Comparison of ENCODE assay signal across 14 mouse cellular contexts in genomic region chr6:51743105-51743660, GRCm38 (mm10).
DNase-seq lines count a peak whose midpoint lies in the region; ATAC-seq and TF ChIP-seq lines count a peak whose summit lies in the region.
"Had no signal": no experiment of that assay in that cellular context is flagged by ENCODE, and none has a peak within 500 bp of the region (broad histone marks: within the 10 kb centered on the region; RNA-seq: fewer than 3 reads in every experiment).

No protein-coding gene starts in this region.

- H3K36me3 ChIP-seq in forebrain, embryonic 15.5 days = no peaks in the 10 kb centered on the region
- no peaks in the 10 kb centered on the region for H3K36me3 ChIP-seq in forebrain, embryonic 13.5 days (ENCODE audit: poor library complexity, severe bottlenecking)
- H3K36me3 ChIP-seq in kidney, postnatal 0 days (ENCODE audit: insufficient read depth, low read length) = no peaks in the 10 kb centered on the region
- H3K36me3 ChIP-seq in liver, postnatal 0 days (replicated peaks; ENCODE audit: insufficient read depth, low read length) = no peaks in the 10 kb centered on the region
- H3K36me3 ChIP-seq: stomach, embryonic 15.5 days had no signal

- no peak for TF ChIP-seq POLR2A in bone marrow, adult 2 months (IDR thresholded peaks at IDR 0.05; ENCODE audit: borderline replicate concordance, control insufficient read depth, low read depth, low read length)

- no peak overlapping the region for H3K4me2 ChIP-seq in forebrain, embryonic 15.5 days (replicated peaks)
- no peak overlapping the region for H3K4me2 ChIP-seq in forebrain, embryonic 13.5 days
- H3K4me2 ChIP-seq in kidney, postnatal 0 days (ENCODE audit: low read length) = peak overlapping the region; percentile 23
- peak overlapping the region; percentile 38 for H3K4me2 ChIP-seq in liver, postnatal 0 days (ENCODE audit: low read depth, low read length)
- H3K4me2 ChIP-seq: stomach, embryonic 15.5 days had no signal

- H3K9me3 ChIP-seq in forebrain, embryonic 15.5 days = no peaks in the 10 kb centered on the region
- no peaks in the 10 kb centered on the region for H3K9me3 ChIP-seq in forebrain, embryonic 13.5 days (replicated peaks)
- no peaks in the 10 kb centered on the region for H3K9me3 ChIP-seq in kidney, postnatal 0 days (replicated peaks; ENCODE audit: low read length)
- H3K9me3 ChIP-seq in liver, postnatal 0 days (ENCODE audit: low read length) = no peaks in the 10 kb centered on the region
- H3K9me3 ChIP-seq: stomach, embryonic 15.5 days had no signal

- no peak overlapping the region for H3K9ac ChIP-seq in forebrain, embryonic 15.5 days (replicated peaks)
- no peak overlapping the region for H3K9ac ChIP-seq in forebrain, embryonic 13.5 days
- no peak overlapping the region for H3K9ac ChIP-seq in kidney, postnatal 0 days (ENCODE audit: low read depth, low read length)
- H3K9ac ChIP-seq in liver, postnatal 0 days (replicated peaks) = no peak overlapping the region
- H3K9ac ChIP-seq: forebrain, postnatal 0 days; stomach, embryonic 15.5 days had no signal

- H3K4me3 ChIP-seq in forebrain, embryonic 15.5 days = no peak overlapping the region
- no peak overlapping the region for H3K4me3 ChIP-seq in forebrain, embryonic 13.5 days
- no peak overlapping the region for H3K4me3 ChIP-seq in kidney, postnatal 0 days (replicated peaks; ENCODE audit: low read depth, low read length)
- H3K4me3 ChIP-seq in bone marrow, adult 2 months (replicated peaks; ENCODE audit: control insufficient read depth, low read depth, low read length) = peak overlapping the region; percentile 8
- 0 out of 2 replicates have a peak overlapping the region, but pooled peaks have one; percentile 1 for H3K4me3 ChIP-seq in liver, postnatal 0 days (ENCODE audit: low read depth, low read length)
- H3K4me3 ChIP-seq: stomach, embryonic 15.5 days had no signal

- 0 out of 2 replicates have a peak overlapping the region, but pooled peaks have one; percentile 33 for H3K27ac ChIP-seq in forebrain, embryonic 15.5 days (replicated peaks)
- no peak overlapping the region for H3K27ac ChIP-seq in forebrain, embryonic 13.5 days
- H3K27ac ChIP-seq in kidney, postnatal 0 days = no peak overlapping the region
- H3K27ac ChIP-seq in bone marrow, adult 2 months (ENCODE audit: control insufficient read depth, insufficient read depth, low read depth, low read length, poor library complexity) = no peak overlapping the region
- H3K27ac ChIP-seq in liver, postnatal 0 days (ENCODE audit: low read depth) = no peak overlapping the region
- H3K27ac ChIP-seq: stomach, embryonic 15.5 days had no signal

- no peak for TF ChIP-seq EP300 in liver, postnatal 0 days (IDR thresholded peaks at IDR 0.05; ENCODE audit: low read depth)

- no peaks in the 10 kb centered on the region for H3K27me3 ChIP-seq in forebrain, embryonic 15.5 days
- no peaks in the 10 kb centered on the region for H3K27me3 ChIP-seq in forebrain, embryonic 13.5 days
- H3K27me3 ChIP-seq in kidney, postnatal 0 days (ENCODE audit: insufficient read depth, low read length) = no peaks in the 10 kb centered on the region
- H3K27me3 ChIP-seq in liver, postnatal 0 days (ENCODE audit: insufficient read depth, low read length) = no peaks in the 10 kb centered on the region
- H3K27me3 ChIP-seq: stomach, embryonic 15.5 days had no signal

- DNase-seq in kidney, postnatal 0 days (ENCODE audit: low spot score) = no peak
- no peak for DNase-seq in kidney, adult 8-10 months
- DNase-seq in liver, postnatal 0 days = no peak
- no peak for DNase-seq in spleen, adult 18-20 months
- no peak for DNase-seq in adrenal gland, adult 2 months
- DNase-seq: adrenal gland, postnatal 14 days; cerebellum, postnatal 14 days; forebrain, postnatal 0 days; kidney, adult 11 months; layer of hippocampus, postnatal 36 days had no signal

- no peak for TF ChIP-seq CTCF in kidney, postnatal 0 days (IDR thresholded peaks at IDR 0.05; ENCODE audit: low read depth)
- TF ChIP-seq CTCF in bone marrow, adult 2 months (IDR thresholded peaks at IDR 0.05; ENCODE audit: control insufficient read depth, insufficient read depth, low read length) = no peak
- no peak for TF ChIP-seq CTCF in liver, postnatal 0 days (IDR thresholded peaks at IDR 0.05; ENCODE audit: low read depth)

- WGBS in forebrain, embryonic 15.5 days = 62% methylated on average over 15 of the region's 15 CpGs
- WGBS in forebrain, embryonic 13.5 days = 78% methylated on average over 15 of the region's 15 CpGs
- 54% methylated on average over 15 of the region's 15 CpGs for WGBS in kidney, postnatal 0 days
- WGBS in bone marrow, adult 2 months = 14% methylated on average over 15 of the region's 15 CpGs
- 34% methylated on average over 15 of the region's 15 CpGs for WGBS in liver, postnatal 0 days (ENCODE audit: insufficient replicate concordance)

- ATAC-seq in forebrain, embryonic 15.5 days (replicated peaks) = no peak
- no peak for ATAC-seq in forebrain, embryonic 13.5 days
- no peak for ATAC-seq in kidney, postnatal 0 days (replicated peaks; ENCODE audit: low FRiP score, low read depth)
- 0 out of 2 replicates have a peak, but pooled peaks have one; percentile 21 for ATAC-seq in liver, postnatal 0 days
- ATAC-seq: forebrain, postnatal 0 days had no signal

- H3K4me1 ChIP-seq in forebrain, embryonic 15.5 days = peaks cover 15% of the 10 kb centered on the region
- peaks cover 18% of the 10 kb centered on the region for H3K4me1 ChIP-seq in forebrain, embryonic 13.5 days
- H3K4me1 ChIP-seq in kidney, postnatal 0 days (replicated peaks; ENCODE audit: insufficient read depth, low read length) = no peaks in the 10 kb centered on the region
- H3K4me1 ChIP-seq in bone marrow, adult 2 months (ENCODE audit: control insufficient read depth, insufficient read depth, low read length) = no peaks in the 10 kb centered on the region
- H3K4me1 ChIP-seq in liver, postnatal 0 days (ENCODE audit: insufficient read depth) = no peaks in the 10 kb centered on the region
- H3K4me1 ChIP-seq: stomach, embryonic 15.5 days had no signal

Comparison
In these comparisons a context has a peak if more than half of its experiments do, and no peak if none do; other contexts are left out.
1. H3K4me2 ChIP-seq: peak in kidney, postnatal 0 days (single experiment) and liver, postnatal 0 days (single experiment); none in forebrain, embryonic 15.5 days (single experiment) and forebrain, embryonic 13.5 days (single experiment).
2. H3K4me3 ChIP-seq: peak in bone marrow, adult 2 months (single experiment) and liver, postnatal 0 days (single experiment); none in forebrain, embryonic 15.5 days (single experiment), forebrain, embryonic 13.5 days (single experiment) and kidney, postnatal 0 days (single experiment).